Mouse (Mus musculus) kidney, embryonic 15.5 days (tissue): ENCODE measurements around the gene Ciapin1. TPM values are rescaled to one million over a fixed set of nuclear protein-coding genes. Genes with fewer than 3 reads are reported as not detected.

Source experiments
- ATAC-seq: fragments of 200-750 bp; cut with Nextera tagmentation; replicated peaks from 2 replicates; pipeline ENCODE4 v1.8.0; 2017; ENCODE audit warnings: moderate TSS enrichment; ENCODE audit not compliant: low FRiP score
- H3K27ac ChIP-seq: fragments of 300-500 bp; sonication (generic); 2 replicates; pipeline ENCODE4 v1.5.1; 2015; ENCODE audit warnings: mild to moderate bottlenecking, inconsistent platforms
- H3K27me3 ChIP-seq: fragments of 300-500 bp; sonication (generic); 2 replicates; pipeline ENCODE4 v1.6.1; 2015; ENCODE audit warnings: inconsistent platforms
- H3K36me3 ChIP-seq: fragments of 300-500 bp; sonication (generic); 2 replicates; pipeline ENCODE4 v1.6.1; 2015; ENCODE audit warnings: inconsistent platforms
- H3K4me1 ChIP-seq: fragments of 300-500 bp; sonication (generic); 2 replicates; pipeline ENCODE4 v1.6.1; 2015; ENCODE audit warnings: inconsistent platforms
- H3K4me2 ChIP-seq: fragments of 300-500 bp; sonication (generic); 2 replicates; pipeline ENCODE4 v1.6.1; 2015; ENCODE audit warnings: moderate library complexity, mild to moderate bottlenecking, inconsistent platforms
- H3K4me3 ChIP-seq: fragments of 300-500 bp; sonication (generic); replicated peaks from 2 replicates; pipeline ENCODE4 v1.5.1; 2015; ENCODE audit warnings: mild to moderate bottlenecking, inconsistent platforms
- H3K9ac ChIP-seq: fragments of 300-500 bp; sonication (generic); 2 replicates; pipeline ENCODE4 v1.6.1; 2015; ENCODE audit warnings: mild to moderate bottlenecking, inconsistent platforms
- H3K9me3 ChIP-seq: fragments of 300-500 bp; sonication (generic); replicated peaks from 2 replicates; pipeline ENCODE4 v1.6.1; 2016; ENCODE audit warnings: inconsistent platforms
- WGBS: fragments of 180-500 bp; shearing (Covaris S2); methylation state at CpG from one replicate; pipeline ENCODE4 v1.1.7; 2015; ENCODE audit warnings: mixed read lengths; 5-methylcytosine and 5-hydroxymethylcytosine counted together
- polyA plus RNA-seq: library from polyadenylated mRNA; unstranded; fragments of >200 nt; fragmentation: Nextera tagmentation; extraction: Ambion mirVana; gene quantifications from 2 replicates; pipeline ENCODE4 v1.2.1, GENCODE M21; 2015

Gene Ciapin1
- polyA plus RNA-seq, result 115 and 126 TPM in 2 replicates

- peak within 1 kb of the TSS; percentile 99 for H3K4me3 ChIP-seq
- H3K4me2 ChIP-seq, result peak within 1 kb of the TSS; percentile 86
- peak; percentile 98 for ATAC-seq
- no peaks in the 10 kb centered on the region for H3K9me3 ChIP-seq
- under 1% methylated on average over 82 of the region's 82 CpGs for WGBS
- H3K36me3 ChIP-seq, result 0 out of 2 replicates have a peak, but pooled peaks cover 1% of the 10 kb centered on the region
- no peaks in the 10 kb centered on the region for H3K27me3 ChIP-seq
- peak within 1 kb of the TSS; percentile 97 for H3K9ac ChIP-seq
- H3K4me1 ChIP-seq, result peaks cover 15% of the 10 kb centered on the region
- peak within 1 kb of the TSS; percentile 93 for H3K27ac ChIP-seq
Measured at GRCm38 (mm10) chr8:94837662-94838574, at the start of gene Ciapin1, which contains the start of gene Coq9. Gene Ciapin1, minus strand, starts transcription at chr8:94838358. Gene Coq9, plus strand, starts transcription at chr8:94838321.

GRCm38 (mm10) chr8:94880742-94881141 lies 42.6 kb upstream of the Ciapin1 start:
- Histone ChIP-seq H3K4me1 (peaks cover 12% of the 10 kb centered on the region), H3K4me2 (no peak overlapping the region), H3K9ac (no peak overlapping the region), H3K27me3 (no peaks in the 10 kb centered on the region), H3K36me3 (no peaks in the 10 kb centered on the region), H3K9me3 (no peaks in the 10 kb centered on the region), H3K27ac (no peak overlapping the region), H3K4me3 (no peak overlapping the region)
- whole genome bisulfite sequencing, result 70% methylated on average over 4 of the region's 4 CpGs
- no peak for ATAC-seq

GRCm38 (mm10) chr8:94876820-94877219 lies 38.7 kb upstream of the Ciapin1 start:
- H3K9ac ChIP-seq, result no peak overlapping the region
- H3K36me3 ChIP-seq, result no peaks in the 10 kb centered on the region
- H3K27me3 ChIP-seq, result peaks cover 8% of the 10 kb centered on the region
- peaks cover 41% of the 10 kb centered on the region for H3K4me1 ChIP-seq
- no peak overlapping the region for H3K4me3 ChIP-seq
- no peak for ATAC-seq
- WGBS, result 21% methylated on average over 3 of the region's 3 CpGs
- peak overlapping the region; percentile 68 for H3K27ac ChIP-seq
- peak overlapping the region; percentile 87 for H3K4me2 ChIP-seq
- H3K9me3 ChIP-seq, result no peaks in the 10 kb centered on the region

- no peaks in the 10 kb centered on the region for H3K36me3 ChIP-seq
- under 1% methylated on average over 33 of the region's 37 CpGs for whole genome bisulfite sequencing
- H3K4me3 ChIP-seq, result peak within 1 kb of the TSS; percentile 66
- H3K4me2 ChIP-seq, result peak within 1 kb of the TSS; percentile 87
- ATAC-seq, result peak; percentile 86
- peaks cover 47% of the 10 kb centered on the region for H3K4me1 ChIP-seq
- peak within 1 kb of the TSS; percentile 79 for H3K27ac ChIP-seq
- peaks cover 8% of the 10 kb centered on the region for H3K27me3 ChIP-seq
- H3K9ac ChIP-seq, result peak within 1 kb of the TSS; percentile 62
- no peaks in the 10 kb centered on the region for H3K9me3 ChIP-seq
Measured at GRCm38 (mm10) chr8:94876197-94876730, 38.1 kb upstream of the Ciapin1 start, which contains the start of gene Dok4. Gene Dok4, minus strand, starts transcription at chr8:94876330.

GRCm38 (mm10) chr8:94875871-94876150 lies 37.7 kb upstream of the Ciapin1 start:
- peak overlapping the region; percentile 79 for H3K27ac ChIP-seq
- H3K4me3 ChIP-seq, result peak overlapping the region; percentile 66
- ATAC-seq, result no peak; the same call in 1 of the 2 replicates
- H3K9ac ChIP-seq, result peak overlapping the region; percentile 62
- H3K4me2 ChIP-seq, result peak overlapping the region; percentile 87
- peaks cover 8% of the 10 kb centered on the region for H3K27me3 ChIP-seq
- H3K36me3 ChIP-seq, result no peaks in the 10 kb centered on the region
- no peaks in the 10 kb centered on the region for H3K9me3 ChIP-seq
- WGBS, result under 1% methylated on average over 20 of the region's 20 CpGs
- H3K4me1 ChIP-seq, result peaks cover 51% of the 10 kb centered on the region

GRCm38 (mm10) chr8:94875096-94875870 lies 37.1 kb upstream of the Ciapin1 start:
- no peaks in the 10 kb centered on the region for H3K9me3 ChIP-seq
- 14% methylated on average over 17 of the region's 17 CpGs for WGBS
- no peaks in the 10 kb centered on the region for H3K36me3 ChIP-seq
- H3K27me3 ChIP-seq, result peaks cover 8% of the 10 kb centered on the region
- H3K4me3 ChIP-seq, result peak overlapping the region; percentile 66
- H3K27ac ChIP-seq, result peak overlapping the region; percentile 79; the same call in 1 of the 2 replicates
- peaks cover 56% of the 10 kb centered on the region for H3K4me1 ChIP-seq
- H3K9ac ChIP-seq, result peak overlapping the region; percentile 62
- no peak for ATAC-seq
- H3K4me2 ChIP-seq, result peak overlapping the region; percentile 87

- Histone ChIP-seq H3K27ac (no peak overlapping the region), H3K9ac (no peak overlapping the region), H3K4me1 (peaks cover 65% of the 10 kb centered on the region), H3K4me2 (peak overlapping the region; percentile 87), H3K36me3 (no peaks in the 10 kb centered on the region), H3K27me3 (peaks cover 8% of the 10 kb centered on the region), H3K9me3 (no peaks in the 10 kb centered on the region), H3K4me3 (peak overlapping the region; percentile 66)
- WGBS, result 11% methylated on average over 6 of the region's 6 CpGs
- no peak for ATAC-seq
Measured at GRCm38 (mm10) chr8:94874358-94874757, 36.2 kb upstream of the Ciapin1 start.

GRCm38 (mm10) chr8:94872576-94872975 lies 34.4 kb upstream of the Ciapin1 start:
- peaks cover 75% of the 10 kb centered on the region for H3K4me1 ChIP-seq
- no peak overlapping the region for H3K9ac ChIP-seq
- 0 out of 2 replicates have a peak, but pooled peaks cover 9% of the 10 kb centered on the region for H3K36me3 ChIP-seq
- H3K4me2 ChIP-seq, result peak overlapping the region; percentile 92
- H3K27ac ChIP-seq, result peak overlapping the region; percentile 78; the same call in 1 of the 2 replicates
- ATAC-seq, result no peak
- H3K9me3 ChIP-seq, result no peaks in the 10 kb centered on the region
- H3K4me3 ChIP-seq, result 0 out of 2 replicates have a peak overlapping the region, but pooled peaks have one; percentile 10
- H3K27me3 ChIP-seq, result peaks cover 8% of the 10 kb centered on the region
- WGBS, result 86% methylated on average over 2 of the region's 2 CpGs

GRCm38 (mm10) chr8:94872156-94872555 lies 34.0 kb upstream of the Ciapin1 start:
- Histone ChIP-seq H3K4me1 (peaks cover 75% of the 10 kb centered on the region), H3K9ac (no peak overlapping the region), H3K9me3 (no peaks in the 10 kb centered on the region), H3K27ac (peak overlapping the region; percentile 78), H3K4me3 (0 out of 2 replicates have a peak overlapping the region, but pooled peaks have one; percentile 10), H3K36me3 (peaks cover 13% of the 10 kb centered on the region; the same call in 1 of the 2 replicates), H3K4me2 (peak overlapping the region; percentile 92), H3K27me3 (peaks cover 8% of the 10 kb centered on the region)
- 58% methylated on average over 3 of the region's 3 CpGs for WGBS
- no peak for ATAC-seq

GRCm38 (mm10) chr8:94871108-94871894 lies 33.1 kb upstream of the Ciapin1 start:
- peak overlapping the region; percentile 50 for H3K9ac ChIP-seq
- peaks cover 8% of the 10 kb centered on the region for H3K27me3 ChIP-seq
- no peaks in the 10 kb centered on the region for H3K9me3 ChIP-seq
- peak overlapping the region; percentile 52 for H3K4me3 ChIP-seq
- peaks cover 22% of the 10 kb centered on the region for H3K36me3 ChIP-seq
- peak overlapping the region; percentile 78 for H3K27ac ChIP-seq
- WGBS, result 5% methylated on average over 7 of the region's 7 CpGs
- peak; percentile 71 for ATAC-seq
- H3K4me1 ChIP-seq, result peaks cover 68% of the 10 kb centered on the region
- peak overlapping the region; percentile 92 for H3K4me2 ChIP-seq
